Mouse (Mus musculus): ENCODE data around the gene Oxtr.

Oxtr gene

GRCm38 (mm10) chr6:112489910-112490559, at the start of gene Oxtr:
TSS of gene Oxtr (minus strand) at chr6:112489943.
- in situ Hi-C loops (cut with MboI; ENCODE audit: unreplicated experiment in 2 of 2), result no loop called here

- in situ Hi-C loops (cut with MboI; ENCODE audit: unreplicated experiment in 2 of 2), result no loop called here
These were observed 35.7 kb upstream of the Oxtr start for GRCm38 (mm10) chr6:112525434-112525833.

- in situ Hi-C loops (cut with MboI; ENCODE audit: unreplicated experiment in 2 of 2), result no loop called here
These were observed 34.7 kb upstream of the Oxtr start for GRCm38 (mm10) chr6:112524459-112524858.

- in situ Hi-C loops (cut with MboI; ENCODE audit: unreplicated experiment in 2 of 2), result no loop called here
These were observed 28.2 kb upstream of the Oxtr start for GRCm38 (mm10) chr6:112517991-112518390.

- in situ Hi-C loops (cut with MboI; ENCODE audit: unreplicated experiment in 2 of 2), result no loop called here
These were observed 27.8 kb upstream of the Oxtr start for GRCm38 (mm10) chr6:112517572-112517971.

- in situ Hi-C loops (cut with MboI; ENCODE audit: unreplicated experiment in 2 of 2), result no loop called here
These were observed 26.8 kb upstream of the Oxtr start for GRCm38 (mm10) chr6:112516496-112516895.

- in situ Hi-C loops (cut with MboI; ENCODE audit: unreplicated experiment in 2 of 2), result no loop called here
These were observed 24.8 kb upstream of the Oxtr start for GRCm38 (mm10) chr6:112514591-112514990.

GRCm38 (mm10) chr6:112510346-112510745, 20.6 kb upstream of the Oxtr start:
- in situ Hi-C loops (cut with MboI; ENCODE audit: unreplicated experiment in 2 of 2), result no loop called here

GRCm38 (mm10) chr6:112509590-112510131, 19.9 kb upstream of the Oxtr start:
- in situ Hi-C loops (cut with MboI; ENCODE audit: unreplicated experiment in 2 of 2), result no loop called here

- in situ Hi-C loops (cut with MboI; ENCODE audit: unreplicated experiment in 2 of 2), result no loop called here
These were observed 17.9 kb upstream of the Oxtr start for GRCm38 (mm10) chr6:112507617-112508016.

- in situ Hi-C loops (cut with MboI; ENCODE audit: unreplicated experiment in 2 of 2), result no loop called here
These were observed 11.4 kb upstream of the Oxtr start for GRCm38 (mm10) chr6:112501156-112501555.

GRCm38 (mm10) chr6:112499456-112499855, 9.7 kb upstream of the Oxtr start:
- in situ Hi-C loops (cut with MboI; ENCODE audit: unreplicated experiment in 2 of 2), result no loop called here

- in situ Hi-C loops (cut with MboI; ENCODE audit: unreplicated experiment in 2 of 2), result no loop called here
These were observed 9.0 kb upstream of the Oxtr start for GRCm38 (mm10) chr6:112498716-112499115.

GRCm38 (mm10) chr6:112497456-112497855, 7.7 kb upstream of the Oxtr start:
- in situ Hi-C loops (cut with MboI; ENCODE audit: unreplicated experiment in 2 of 2), result no loop called here

GRCm38 (mm10) chr6:112496291-112497060, 6.7 kb upstream of the Oxtr start:
- in situ Hi-C loops (cut with MboI; ENCODE audit: unreplicated experiment in 2 of 2), result no loop called here

GRCm38 (mm10) chr6:112495219-112495618, 5.5 kb upstream of the Oxtr start:
- in situ Hi-C loops (cut with MboI; ENCODE audit: unreplicated experiment in 2 of 2), result no loop called here

GRCm38 (mm10) chr6:112494620-112495081, 4.9 kb upstream of the Oxtr start:
- in situ Hi-C loops (cut with MboI; ENCODE audit: unreplicated experiment in 2 of 2), result no loop called here

- in situ Hi-C loops (cut with MboI; ENCODE audit: unreplicated experiment in 2 of 2), result no loop called here
These were observed 3.6 kb upstream of the Oxtr start for GRCm38 (mm10) chr6:112493371-112493770.

GRCm38 (mm10) chr6:112492656-112493055, 2.9 kb upstream of the Oxtr start:
- in situ Hi-C loops (cut with MboI; ENCODE audit: unreplicated experiment in 2 of 2), result no loop called here

- in situ Hi-C loops (cut with MboI; ENCODE audit: unreplicated experiment in 2 of 2), result no loop called here
These were observed 1.8 kb upstream of the Oxtr start for GRCm38 (mm10) chr6:112491521-112491920.

- in situ Hi-C loops (cut with MboI; ENCODE audit: unreplicated experiment in 2 of 2), result no loop called here
These were observed 991 bp upstream of the Oxtr start for GRCm38 (mm10) chr6:112490625-112491242.
